Mouse (Mus musculus): ENCODE results near the gene Gclc. TPM values are rescaled to one million over a fixed set of nuclear protein-coding genes. Genes with fewer than 3 reads are reported as not detected.

Gene Gclc
- total RNA-seq (2017), result 22.2 to 34.3 TPM (median 29.9 TPM) in 3 replicates

DNA sequence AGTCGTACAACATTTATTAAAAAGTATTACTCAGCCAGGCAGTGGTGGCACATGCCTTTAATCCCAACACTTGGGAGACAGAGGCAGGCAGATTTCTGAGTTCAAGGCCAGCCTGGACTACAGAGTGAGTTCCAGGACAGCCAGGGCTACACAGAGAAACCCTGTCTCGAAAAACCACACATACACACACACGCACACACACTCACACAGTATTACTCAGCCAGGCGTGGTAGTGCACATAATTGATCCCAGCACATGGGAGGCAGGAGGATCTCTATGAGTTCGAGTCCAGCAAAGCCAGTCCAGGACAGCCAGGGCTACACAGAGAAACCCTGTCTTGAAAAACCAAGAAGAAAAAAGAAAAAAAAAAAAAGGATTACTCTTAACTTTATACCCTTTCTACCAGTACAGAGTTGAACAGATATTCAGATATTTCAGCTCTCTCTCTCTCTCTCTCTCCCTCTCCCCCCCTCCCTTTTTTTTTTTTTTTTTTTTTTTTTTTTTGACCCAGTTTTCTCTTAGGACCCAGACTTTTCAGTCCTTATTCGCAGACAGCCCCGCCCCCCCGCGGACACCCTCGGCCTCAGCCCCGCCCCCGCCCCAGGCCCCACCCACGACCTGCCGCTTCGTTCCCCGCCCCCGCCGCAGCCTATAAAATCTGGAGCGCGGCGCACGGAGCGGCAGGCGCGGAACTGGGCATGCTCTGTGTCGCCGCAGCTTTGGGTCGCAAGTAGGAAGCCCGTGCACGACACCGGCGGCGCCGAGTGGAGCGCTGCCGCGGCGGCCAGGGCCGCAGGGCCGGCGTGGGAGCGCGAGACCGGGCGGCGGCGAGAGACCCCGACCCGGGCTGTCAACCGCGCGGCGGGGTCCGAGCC, at the start of gene Gclc:
Gene Gclc, plus strand, starts transcription at position 683 of the 875 bp plus-strand sequence.
- peak; percentile 78 for ATAC-seq (replicated peaks; ENCODE audit: insufficient number of reproducible peaks, low FRiP score, low TSS enrichment, poor library complexity, severe bottlenecking)

DNA sequence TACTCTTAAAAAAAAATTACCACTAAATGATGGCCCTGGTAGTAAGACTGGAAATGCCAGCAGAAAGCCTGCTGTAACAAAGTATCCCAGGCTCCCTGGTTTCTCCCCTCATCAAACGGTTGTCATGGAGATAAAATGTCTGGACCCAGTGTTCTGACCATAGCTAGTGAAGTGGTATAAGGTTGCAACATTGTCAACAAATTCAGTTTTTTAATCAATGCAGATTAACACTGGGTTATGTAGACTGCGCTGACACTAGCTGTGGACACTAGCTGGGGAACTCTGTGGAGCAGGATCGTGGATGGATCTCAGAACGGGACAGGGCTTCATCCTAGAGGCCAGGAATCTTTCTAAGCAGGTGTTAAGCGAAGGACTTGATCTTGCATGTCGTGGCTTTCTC, 47.8 kb upstream of the Gclc start:
- no peak for ATAC-seq (replicated peaks; ENCODE audit: insufficient number of reproducible peaks, low FRiP score, low TSS enrichment, poor library complexity, severe bottlenecking)

DNA sequence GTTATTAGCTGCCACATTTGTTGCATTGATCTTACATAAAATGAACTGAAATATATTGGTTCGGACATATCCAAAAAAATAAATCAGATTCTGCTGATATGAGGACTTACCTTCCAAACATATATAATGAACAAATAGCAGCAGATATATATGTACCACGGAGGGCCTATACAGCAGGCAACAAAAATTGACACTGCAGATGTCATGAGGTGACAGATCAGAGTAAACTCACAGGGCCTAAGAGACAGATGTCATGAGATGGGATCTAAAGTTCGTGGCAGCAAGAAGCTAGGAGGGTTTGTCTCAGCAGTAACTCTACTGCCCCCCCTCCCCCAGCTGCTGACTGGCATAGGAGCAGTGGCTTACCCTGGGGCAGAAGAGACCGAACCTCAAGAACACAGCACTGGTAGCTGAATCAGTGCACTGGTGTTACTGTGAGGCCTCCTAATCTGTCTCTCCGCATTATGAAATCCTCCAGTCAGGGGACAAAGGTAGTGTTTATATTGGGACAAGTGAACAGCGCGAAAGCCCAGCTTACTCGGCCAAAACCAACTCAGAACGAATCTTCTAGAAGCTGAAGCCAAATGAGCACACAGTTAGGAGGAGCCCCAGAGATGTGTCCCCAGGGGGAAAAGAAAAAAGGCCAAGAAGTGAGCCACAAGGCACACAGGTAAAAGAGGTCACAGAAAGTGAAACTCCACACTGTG, 46.7 kb upstream of the Gclc start:
- ATAC-seq (replicated peaks; ENCODE audit: insufficient number of reproducible peaks, low FRiP score, low TSS enrichment, poor library complexity, severe bottlenecking), result no peak

DNA sequence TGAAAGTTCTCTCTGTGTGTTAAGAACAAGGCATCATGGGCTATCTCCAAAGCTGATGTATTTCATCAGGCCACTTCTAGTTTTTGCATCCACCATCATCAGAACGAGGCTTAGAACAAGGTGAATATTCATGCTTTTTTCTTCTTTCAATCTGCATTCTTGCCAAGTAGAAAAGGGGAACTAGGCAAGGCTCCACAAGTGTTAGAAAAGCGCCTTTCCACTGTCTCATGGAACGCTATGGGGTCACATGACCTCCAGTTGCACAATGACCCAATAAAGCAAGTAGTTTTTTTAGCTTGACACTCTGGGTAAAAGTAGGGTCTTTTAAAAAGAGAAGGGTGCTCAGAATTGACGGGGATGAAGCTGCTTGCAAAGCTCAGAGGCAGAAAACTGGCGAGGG, 45.4 kb upstream of the Gclc start:
- peak; percentile 59; the same call in 1 of the 2 replicates for ATAC-seq (replicated peaks; ENCODE audit: insufficient number of reproducible peaks, low FRiP score, low TSS enrichment, poor library complexity, severe bottlenecking)

DNA sequence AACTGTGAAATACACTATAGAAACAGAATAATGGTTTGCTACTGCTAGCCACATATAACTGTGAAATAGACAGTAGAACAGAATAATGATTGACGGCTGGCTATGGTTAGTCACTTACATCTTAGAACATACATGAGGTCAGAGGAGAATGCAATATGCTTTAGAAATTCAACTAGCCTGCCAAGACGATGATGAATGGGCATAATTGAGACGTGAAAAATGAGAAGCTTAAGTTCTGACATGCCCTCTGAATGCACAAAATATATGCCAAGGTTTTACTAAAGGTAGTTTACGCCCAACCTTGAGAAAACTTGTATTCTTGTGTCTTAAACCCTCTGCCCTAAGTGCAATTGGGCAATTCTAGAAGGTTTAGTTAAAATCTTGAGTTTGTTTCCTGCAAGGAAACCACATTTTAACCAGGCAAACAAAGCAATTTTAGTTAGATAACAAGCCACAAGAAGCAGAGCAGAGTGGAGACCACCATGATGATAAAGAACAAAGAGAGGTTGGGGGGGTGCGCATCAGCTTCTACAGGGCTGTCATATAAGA, 43.2 kb upstream of the Gclc start:
- no peak for ATAC-seq (replicated peaks; ENCODE audit: insufficient number of reproducible peaks, low FRiP score, low TSS enrichment, poor library complexity, severe bottlenecking)

DNA sequence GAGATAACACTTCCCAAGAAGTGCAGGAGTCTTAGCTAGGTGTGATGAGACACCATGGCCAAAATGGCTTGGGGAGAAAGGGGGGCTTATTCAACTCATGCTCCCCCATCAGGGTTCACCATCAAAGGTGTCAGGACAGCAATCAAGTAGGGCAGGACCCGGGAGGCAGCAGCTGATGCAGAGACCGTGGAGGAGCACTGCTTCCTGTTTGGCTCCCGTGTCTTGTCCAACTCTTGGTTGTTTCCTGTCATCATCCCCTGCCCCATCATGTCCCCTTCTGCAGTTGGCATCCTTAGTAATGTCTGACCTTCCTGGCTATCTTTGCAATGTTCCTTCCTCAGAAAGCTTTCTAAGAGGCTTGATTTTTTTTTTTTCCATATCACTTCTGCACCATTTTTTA, 41.5 kb upstream of the Gclc start:
- ATAC-seq (replicated peaks; ENCODE audit: insufficient number of reproducible peaks, low FRiP score, low TSS enrichment, poor library complexity, severe bottlenecking), result no peak

DNA sequence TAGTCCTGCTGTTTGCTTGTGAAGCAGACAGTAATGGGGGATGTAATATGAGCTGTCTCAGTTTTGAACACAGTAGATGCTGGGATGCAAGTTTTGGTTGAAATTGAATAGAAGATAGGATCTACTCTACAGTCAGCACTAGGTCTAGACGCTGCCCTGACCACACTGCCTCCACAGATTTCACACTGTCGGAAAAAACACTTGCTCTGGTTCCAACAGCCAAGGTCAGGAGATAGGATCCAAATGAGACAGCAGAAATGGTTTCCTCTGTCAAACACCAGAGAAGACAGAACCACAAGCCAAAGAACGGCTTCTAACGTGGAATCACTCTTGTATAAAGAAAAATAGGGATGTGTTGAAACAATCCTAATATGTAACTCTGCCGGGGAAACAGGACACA, 41.0 kb upstream of the Gclc start:
- ATAC-seq (replicated peaks; ENCODE audit: insufficient number of reproducible peaks, low FRiP score, low TSS enrichment, poor library complexity, severe bottlenecking), result no peak

DNA sequence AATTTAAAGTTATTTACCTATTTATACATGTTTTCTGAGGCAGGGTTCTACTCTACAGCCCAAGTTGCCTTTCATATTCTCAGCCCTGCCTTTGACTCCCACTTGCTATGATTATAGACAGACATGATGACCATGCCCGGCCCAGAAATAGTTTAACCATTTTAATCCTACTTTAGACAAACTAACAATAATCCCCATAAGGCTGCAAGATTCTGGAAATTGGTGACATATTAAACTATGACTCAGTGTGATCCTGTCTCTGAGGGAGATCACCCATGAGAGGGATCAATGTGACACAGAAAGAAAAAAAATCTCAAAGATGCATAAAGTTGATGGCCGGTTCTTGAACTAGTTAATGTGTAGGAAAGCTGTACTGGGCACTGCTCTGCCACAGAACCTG, 39.1 kb upstream of the Gclc start:
- ATAC-seq (replicated peaks; ENCODE audit: insufficient number of reproducible peaks, low FRiP score, low TSS enrichment, poor library complexity, severe bottlenecking), result no peak

DNA sequence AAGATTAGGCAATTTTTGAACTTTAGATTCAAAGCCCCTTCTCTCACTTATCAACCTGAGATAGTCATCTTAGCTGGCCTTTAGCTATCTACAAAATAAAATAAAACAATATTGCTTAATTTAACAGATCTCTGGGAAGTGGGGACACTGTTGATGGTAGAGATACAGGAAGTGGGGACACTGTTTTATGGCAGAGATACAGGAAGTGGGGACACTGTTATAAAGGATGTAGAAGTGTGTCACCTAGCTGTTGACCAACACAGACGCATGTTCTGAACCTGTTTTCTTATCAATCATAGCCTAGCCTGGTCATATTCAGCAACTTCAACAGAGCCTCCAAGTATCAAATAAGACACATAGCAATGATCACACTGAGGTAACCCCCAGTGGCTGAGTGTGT, 38.3 kb upstream of the Gclc start:
- no peak for ATAC-seq (replicated peaks; ENCODE audit: insufficient number of reproducible peaks, low FRiP score, low TSS enrichment, poor library complexity, severe bottlenecking)

DNA sequence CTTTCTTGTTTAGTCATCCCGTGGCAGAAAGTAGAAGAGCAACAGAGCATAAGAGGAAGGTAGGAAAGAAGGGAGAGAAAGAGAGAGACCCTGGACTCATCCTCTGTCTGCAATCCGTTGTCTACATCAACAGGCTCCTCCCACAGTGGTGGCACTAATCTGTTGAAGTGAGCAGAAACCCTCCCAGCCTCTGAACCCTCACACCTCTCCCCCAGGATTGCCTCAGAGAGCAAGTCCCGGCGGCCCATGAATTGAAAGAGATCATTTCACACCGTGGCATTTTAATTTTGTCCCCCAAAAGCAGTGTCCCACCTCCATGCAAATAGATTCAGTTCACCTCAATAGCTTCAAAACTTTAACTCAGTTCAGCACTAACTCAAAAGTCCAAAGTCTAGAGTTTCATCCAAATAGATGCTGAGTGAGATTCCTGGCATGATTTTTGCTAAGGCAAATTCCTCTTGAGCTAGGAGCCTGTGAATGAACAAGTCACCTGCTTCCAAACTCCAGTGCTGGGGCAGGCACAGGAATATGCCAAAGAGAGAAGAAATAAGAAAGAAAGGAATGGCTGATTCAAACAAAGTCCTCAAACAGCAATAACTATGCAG, 36.4 kb upstream of the Gclc start:
- ATAC-seq (replicated peaks; ENCODE audit: insufficient number of reproducible peaks, low FRiP score, low TSS enrichment, poor library complexity, severe bottlenecking), result no peak

DNA sequence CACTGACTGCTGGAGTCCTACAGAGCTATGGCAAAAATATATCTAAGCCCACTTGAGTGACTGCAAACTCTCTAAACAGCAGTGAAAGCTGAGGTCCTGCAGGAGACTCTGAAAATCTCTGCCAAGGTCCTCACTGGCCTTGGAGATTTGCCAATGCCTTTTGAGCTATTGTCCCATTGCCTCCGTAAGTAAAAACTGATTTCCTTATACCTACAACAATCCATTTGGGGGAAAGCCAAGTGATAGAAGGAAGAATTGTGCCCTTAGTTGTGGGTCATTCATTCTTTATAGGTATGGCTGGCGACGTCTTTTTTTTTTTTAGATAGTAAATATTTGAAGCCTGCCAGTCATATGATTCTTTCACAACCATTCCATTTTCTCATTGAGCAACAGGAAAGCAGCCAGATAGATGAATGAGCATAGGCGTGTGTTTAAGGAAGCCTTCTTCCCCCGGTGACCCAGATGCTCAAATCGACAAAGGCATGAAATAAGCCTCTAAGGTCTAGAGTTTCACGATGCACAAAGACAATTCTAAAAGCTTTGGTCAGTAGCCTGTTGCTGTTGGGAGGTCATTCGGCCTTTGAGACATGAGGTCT, 35.4 kb upstream of the Gclc start:
- ATAC-seq (replicated peaks; ENCODE audit: insufficient number of reproducible peaks, low FRiP score, low TSS enrichment, poor library complexity, severe bottlenecking), result no peak

DNA sequence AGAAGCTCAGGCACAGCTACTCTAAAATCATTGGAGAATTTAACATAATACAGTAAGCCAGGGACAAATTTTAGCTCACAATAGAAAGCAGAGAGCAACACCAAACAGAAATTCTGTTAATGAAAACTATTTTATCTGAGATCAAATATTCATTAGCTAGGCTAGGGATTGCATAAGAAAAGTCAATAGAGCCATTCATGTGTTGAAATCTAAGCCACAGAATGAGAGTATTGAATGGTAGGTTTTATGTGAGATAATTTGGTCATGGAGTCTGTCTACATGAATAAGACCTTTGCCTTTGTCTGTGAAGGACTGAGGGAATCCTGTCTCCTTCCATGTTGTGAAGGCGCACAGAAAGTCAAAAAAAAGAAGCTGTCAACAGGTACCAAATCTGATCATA, 34.7 kb upstream of the Gclc start:
- ATAC-seq (replicated peaks; ENCODE audit: insufficient number of reproducible peaks, low FRiP score, low TSS enrichment, poor library complexity, severe bottlenecking), result no peak

DNA sequence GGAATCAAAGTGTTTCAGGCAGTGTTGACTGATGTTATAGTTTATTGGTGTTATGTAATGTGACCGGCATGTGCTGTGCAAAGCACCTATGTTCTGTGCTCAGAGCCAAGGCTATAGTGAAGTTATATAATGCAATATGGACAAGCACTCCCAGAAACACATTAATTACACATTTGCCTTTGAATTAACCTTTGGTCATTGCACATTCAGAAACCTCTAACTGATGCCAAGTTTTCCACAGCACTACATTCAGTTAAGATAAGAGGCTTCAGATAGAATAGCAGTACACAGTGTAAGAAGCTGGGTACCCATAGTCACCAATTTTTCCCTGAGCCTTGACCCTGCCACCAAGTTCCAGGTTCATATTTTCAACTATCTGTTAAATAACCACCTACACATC, 32.0 kb upstream of the Gclc start:
- ATAC-seq (replicated peaks; ENCODE audit: insufficient number of reproducible peaks, low FRiP score, low TSS enrichment, poor library complexity, severe bottlenecking), result no peak

DNA sequence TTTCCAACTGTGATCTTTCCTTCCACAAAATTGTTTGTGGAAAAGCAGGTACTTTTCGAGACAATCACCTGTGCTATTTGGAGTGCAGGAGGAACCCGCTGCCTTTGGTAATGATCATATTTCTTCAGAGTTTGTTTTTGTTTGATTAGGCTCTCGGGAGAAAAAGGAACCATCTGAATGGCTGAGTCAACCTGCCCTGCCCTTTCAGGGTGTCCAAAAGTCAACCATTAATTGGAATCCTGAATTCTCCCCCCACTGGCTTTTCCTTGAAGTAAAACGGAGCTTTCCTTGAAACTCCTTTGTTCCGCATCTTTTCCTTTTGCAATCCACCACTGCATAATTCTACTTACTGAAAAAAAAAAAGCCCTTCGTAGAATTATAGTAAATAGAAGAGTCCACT, 30.1 kb upstream of the Gclc start:
- ATAC-seq (replicated peaks; ENCODE audit: insufficient number of reproducible peaks, low FRiP score, low TSS enrichment, poor library complexity, severe bottlenecking), result no peak

DNA sequence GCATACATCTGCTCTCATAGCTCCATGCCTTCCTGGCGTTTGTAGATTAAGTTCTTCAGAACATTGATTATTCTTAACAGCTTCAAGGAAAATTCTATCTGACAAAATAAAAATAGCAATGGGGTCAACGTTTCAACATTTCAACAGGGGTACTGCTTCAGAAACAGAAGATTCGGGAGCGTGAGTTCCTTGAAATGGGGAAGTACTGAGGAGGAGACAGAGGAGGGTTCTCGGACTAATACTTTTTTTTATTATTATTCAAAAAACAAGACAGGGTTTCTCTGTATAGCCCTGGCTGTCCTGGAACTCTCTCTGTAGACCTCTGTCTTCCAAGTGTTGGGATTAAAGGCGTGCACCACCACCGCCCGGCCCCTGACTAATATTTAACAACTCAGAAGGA, 28.9 kb upstream of the Gclc start:
- no peak for ATAC-seq (replicated peaks; ENCODE audit: insufficient number of reproducible peaks, low FRiP score, low TSS enrichment, poor library complexity, severe bottlenecking)

DNA sequence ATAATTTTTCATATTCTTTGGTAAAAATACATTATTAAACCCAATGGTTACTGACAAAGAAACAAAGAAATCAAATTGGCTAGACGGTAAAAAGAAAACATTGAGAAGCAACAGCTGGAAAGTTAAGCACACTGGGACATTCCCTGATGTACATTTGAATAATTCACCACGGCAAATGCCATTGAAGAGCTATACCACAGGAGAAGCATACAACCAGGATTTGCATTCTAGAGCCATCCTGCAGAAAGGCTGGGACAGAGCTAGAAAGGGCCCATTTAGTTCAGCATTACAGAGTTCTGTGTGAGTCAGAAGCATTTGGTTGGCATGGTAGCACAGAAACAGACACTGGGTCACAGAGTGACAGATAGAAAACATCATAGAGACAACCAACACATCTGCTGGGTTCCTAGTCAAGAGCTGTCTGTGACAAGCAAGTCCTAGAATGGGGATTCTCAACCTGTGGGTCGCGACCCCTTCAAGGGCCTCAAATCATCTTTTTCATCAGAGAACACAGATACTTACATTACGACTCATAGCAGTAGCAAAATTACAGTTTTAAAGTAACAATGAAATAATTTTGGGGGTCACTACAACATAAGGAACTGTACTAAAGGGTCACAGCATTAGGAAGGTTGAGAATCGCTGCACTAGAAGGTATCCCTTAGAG, 28.2 kb upstream of the Gclc start:
- ATAC-seq (replicated peaks; ENCODE audit: insufficient number of reproducible peaks, low FRiP score, low TSS enrichment, poor library complexity, severe bottlenecking), result no peak

DNA sequence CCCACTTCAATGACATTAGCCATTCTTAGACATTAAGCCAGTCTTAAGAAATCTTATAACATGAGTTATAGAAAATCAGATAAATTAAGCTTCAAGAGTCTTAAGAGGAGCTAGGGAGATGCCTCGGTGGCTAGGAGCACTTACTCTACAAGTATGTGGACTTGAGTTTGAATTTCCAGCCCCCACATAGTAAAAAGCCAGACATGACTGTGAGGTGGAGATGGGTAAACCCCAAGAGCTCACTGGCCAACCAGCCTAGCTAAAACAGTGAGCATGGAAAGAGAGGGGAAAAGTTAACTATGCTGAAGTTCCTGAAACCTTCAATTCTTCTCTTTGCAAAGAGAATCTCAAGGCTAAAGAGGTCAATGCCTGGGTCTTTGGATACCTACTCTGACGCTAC, 27.3 kb upstream of the Gclc start:
- no peak for ATAC-seq (replicated peaks; ENCODE audit: insufficient number of reproducible peaks, low FRiP score, low TSS enrichment, poor library complexity, severe bottlenecking)

DNA sequence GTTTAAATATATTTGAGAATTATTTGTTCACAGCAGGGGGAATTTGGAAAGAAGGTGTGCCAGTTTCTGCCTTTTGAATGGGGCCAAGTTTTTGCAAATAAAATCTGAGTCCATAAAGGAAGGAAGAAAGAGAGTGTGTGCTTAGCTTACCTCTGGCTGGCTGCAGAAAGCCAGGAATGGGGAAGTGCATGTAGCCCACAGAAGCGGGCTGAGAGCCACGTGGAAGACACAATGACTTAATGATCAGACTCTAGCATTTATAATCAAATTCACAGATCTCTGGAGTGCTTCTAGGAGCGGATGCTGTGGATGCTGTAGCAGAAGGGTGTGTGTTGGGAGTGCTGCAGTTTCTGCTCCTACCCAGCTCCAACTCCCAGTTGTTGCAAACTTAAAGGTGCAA, 22.3 kb upstream of the Gclc start:
- no peak for ATAC-seq (replicated peaks; ENCODE audit: insufficient number of reproducible peaks, low FRiP score, low TSS enrichment, poor library complexity, severe bottlenecking)
